Mouse (Mus musculus) forebrain, embryonic 10.5 days (tissue): ENCODE data around the gene Pigg. TPM values are rescaled to one million over a fixed set of nuclear protein-coding genes. Genes with fewer than 3 reads are reported as not detected.

Experiments used
- DNase-seq: peaks from one replicate; pipeline ENCODE4 v3.0.0-alpha.2; 2017; ENCODE audit warnings: low spot score; ENCODE audit errors: extremely low spot score
- H3K27ac ChIP-seq: fragments of 300-500 bp; sonication (generic); 2 replicates; pipeline ENCODE4 v1.5.1; 2016; ENCODE audit warnings: mild to moderate bottlenecking
- H3K27me3 ChIP-seq: fragments of 300-500 bp; sonication (generic); 2 replicates; pipeline ENCODE4 v1.6.1; 2016; ENCODE audit warnings: mild to moderate bottlenecking; ENCODE audit not compliant: poor library complexity, severe bottlenecking
- H3K36me3 ChIP-seq: fragments of 300-500 bp; sonication (generic); replicated peaks from 2 replicates; pipeline ENCODE4 v1.6.1; 2016; ENCODE audit warnings: mild to moderate bottlenecking, moderate library complexity
- H3K4me1 ChIP-seq: fragments of 300-500 bp; sonication (generic); 2 replicates; pipeline ENCODE4 v1.6.1; 2016
- H3K4me3 ChIP-seq: fragments of 300-500 bp; sonication (generic); 2 replicates; pipeline ENCODE4 v1.5.1; 2016; ENCODE audit warnings: mild to moderate bottlenecking, moderate library complexity
- H3K9me3 ChIP-seq: fragments of 300-500 bp; sonication (generic); 2 replicates; pipeline ENCODE4 v1.6.1; 2016; ENCODE audit warnings: mild to moderate bottlenecking, moderate library complexity
- WGBS: fragments of 180-500 bp; shearing (Covaris S2); methylation state at CpG from one replicate; pipeline ENCODE4 v1.1.7; 2016; 5-methylcytosine and 5-hydroxymethylcytosine counted together
- polyA plus RNA-seq: library from polyadenylated mRNA; unstranded; fragments of >200 nt; fragmentation: Nextera tagmentation; extraction: Ambion mirVana; gene quantifications from 2 replicates; pipeline ENCODE4 v1.2.1, GENCODE M21; 2016

The Pigg gene
- polyA plus RNA-seq, 1 experiment from 2014 or later = 7.9 TPM

DNA sequence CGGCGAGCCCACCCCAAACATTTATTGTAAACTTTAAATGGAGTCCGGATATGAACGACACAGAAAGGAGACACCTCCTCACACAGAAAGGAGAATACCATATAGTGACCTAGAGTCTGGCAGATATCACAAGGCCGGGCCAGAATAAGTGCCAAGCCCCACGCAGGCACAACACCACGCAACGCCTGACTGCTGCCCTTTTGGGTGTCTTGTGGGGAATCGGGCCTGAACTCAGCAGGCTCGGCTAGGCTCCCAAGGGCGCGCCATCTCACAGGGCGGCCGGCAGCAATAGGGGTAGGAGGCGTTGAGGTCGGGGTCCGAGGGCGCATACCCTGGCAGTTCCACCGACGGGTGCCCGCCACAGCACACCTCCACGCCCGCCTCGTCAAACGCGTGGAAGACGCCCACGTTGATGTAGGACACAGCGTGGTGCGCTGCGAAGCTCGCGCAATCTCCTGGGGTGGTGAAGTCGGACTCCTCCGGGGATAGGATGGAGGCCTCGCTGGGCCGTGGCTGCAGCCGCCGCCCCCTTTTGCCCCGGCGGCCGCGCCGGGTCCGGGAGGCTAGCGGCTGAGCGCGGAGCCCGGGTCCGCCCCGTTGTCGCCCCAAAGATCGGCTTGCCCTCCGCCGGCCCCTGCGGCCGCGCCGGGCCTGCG, 54.0 kb downstream of the Pigg start:
- Histone ChIP-seq H3K27ac (no peak overlapping the region), H3K4me3 (peak overlapping the region; percentile 62), H3K4me1 (peaks cover 32% of the 10 kb centered on the region), H3K27me3 (peaks cover 92% of the 10 kb centered on the region), H3K36me3 (no peaks in the 10 kb centered on the region), H3K9me3 (no peaks in the 10 kb centered on the region)
- DNase-seq = peak; percentile 48
- WGBS = 2% methylated on average over 53 of the region's 60 CpGs

DNA sequence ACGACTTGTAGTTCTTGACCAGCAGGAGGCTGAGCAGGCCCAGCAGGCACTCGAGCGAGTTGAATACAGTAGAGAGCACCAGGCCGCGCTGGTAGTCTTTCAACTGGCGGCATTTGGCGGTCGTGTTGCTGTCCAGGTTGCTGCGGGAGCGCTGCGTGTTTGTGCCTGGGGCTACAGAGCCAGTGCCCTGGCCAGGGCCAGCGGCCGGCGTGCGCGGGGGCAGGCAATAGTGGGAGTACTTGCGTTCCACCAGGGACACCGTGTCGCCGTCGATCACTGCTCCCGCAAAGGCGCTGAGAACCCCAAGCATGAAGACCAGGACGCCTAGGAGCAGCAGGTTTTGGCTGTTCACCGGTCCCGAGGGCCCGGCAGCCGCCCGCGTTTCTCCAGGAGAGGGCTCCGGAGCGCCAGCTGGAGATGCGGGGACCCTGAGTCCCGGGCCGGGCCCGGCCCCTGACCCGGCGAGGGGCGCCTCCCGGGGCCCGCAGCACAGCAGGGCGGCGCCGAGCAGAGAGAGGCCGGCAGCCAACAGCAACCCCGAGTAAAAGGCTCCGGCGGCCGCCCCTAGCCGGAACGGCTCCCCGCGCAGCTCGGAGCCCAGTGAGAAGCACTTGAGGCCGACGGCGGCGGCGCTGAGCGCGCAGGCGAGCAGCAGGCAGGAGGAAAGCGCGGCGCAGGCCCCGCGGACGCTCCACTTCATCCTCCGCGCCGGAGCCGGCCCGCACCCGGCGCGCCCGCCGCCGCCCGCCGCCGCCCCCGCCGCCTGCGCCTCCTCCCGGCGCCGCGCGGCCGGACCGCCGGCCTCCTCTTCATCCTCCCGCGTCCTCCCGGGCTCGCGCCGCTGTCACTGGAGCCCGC, 54.8 kb downstream of the Pigg start:
- peak overlapping the region; percentile 48; the same call in 1 of the 2 replicates for H3K27ac ChIP-seq
- peaks cover 32% of the 10 kb centered on the region for H3K4me1 ChIP-seq
- no peaks in the 10 kb centered on the region for H3K36me3 ChIP-seq
- no peaks in the 10 kb centered on the region for H3K9me3 ChIP-seq
- under 1% methylated on average over 99 of the region's 100 CpGs for WGBS
- peak overlapping the region; percentile 62 for H3K4me3 ChIP-seq
- H3K27me3 ChIP-seq = peaks cover 100% of the 10 kb centered on the region
- peak; percentile 56 for DNase-seq

- Histone ChIP-seq H3K9me3 (no peaks in the 10 kb centered on the region), H3K27me3 (peaks cover 100% of the 10 kb centered on the region), H3K4me3 (peak within 1 kb of the TSS; percentile 62), H3K27ac (peak within 1 kb of the TSS; percentile 48; the same call in 1 of the 2 replicates), H3K4me1 (peaks cover 32% of the 10 kb centered on the region), H3K36me3 (no peaks in the 10 kb centered on the region)
- peak; percentile 34 for DNase-seq
- 3% methylated on average over 35 of the region's 36 CpGs for WGBS
Observed at GRCm38 (mm10) chr5:108367871-108368332, 55.5 kb downstream of the Pigg start, which contains the start of gene Gm42517. Gene Gm42517 (minus strand): TSS chr5:108367922.

DNA sequence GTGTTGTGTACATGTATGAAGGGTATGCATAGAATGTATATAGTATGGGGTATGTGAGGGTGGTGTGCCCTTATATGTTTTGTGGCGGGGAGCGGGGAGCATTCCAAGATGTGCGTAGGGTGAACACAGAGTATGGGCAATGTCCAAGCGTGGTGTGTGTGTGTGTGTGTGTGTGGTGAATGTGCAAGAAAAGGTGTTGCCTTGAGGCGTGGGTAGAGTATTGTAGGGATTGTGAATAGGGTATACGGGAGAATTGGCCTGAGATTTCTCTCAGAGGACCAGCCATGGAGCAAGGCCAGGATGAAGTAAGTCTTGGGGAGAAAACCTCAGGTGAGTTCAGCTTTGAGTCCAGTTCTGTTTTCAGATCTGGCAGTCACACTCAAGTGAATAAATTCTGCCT, 56.0 kb downstream of the Pigg start:
- H3K4me3 ChIP-seq = peak overlapping the region; percentile 62
- no peaks in the 10 kb centered on the region for H3K9me3 ChIP-seq
- WGBS = 4% methylated on average over 6 of the region's 6 CpGs
- no peak overlapping the region for H3K27ac ChIP-seq
- no peaks in the 10 kb centered on the region for H3K36me3 ChIP-seq
- no peak for DNase-seq
- H3K4me1 ChIP-seq = peaks cover 32% of the 10 kb centered on the region
- H3K27me3 ChIP-seq = peaks cover 100% of the 10 kb centered on the region

GRCm38 (mm10) chr5:108368851-108369621, 56.6 kb downstream of the Pigg start:
- Histone ChIP-seq H3K9me3 (no peaks in the 10 kb centered on the region), H3K4me1 (peaks cover 32% of the 10 kb centered on the region), H3K36me3 (no peaks in the 10 kb centered on the region), H3K4me3 (peak overlapping the region; percentile 62), H3K27me3 (peaks cover 94% of the 10 kb centered on the region), H3K27ac (no peak overlapping the region)
- WGBS = 1% methylated on average over 49 of the region's 49 CpGs
- peak; percentile 37 for DNase-seq

DNA sequence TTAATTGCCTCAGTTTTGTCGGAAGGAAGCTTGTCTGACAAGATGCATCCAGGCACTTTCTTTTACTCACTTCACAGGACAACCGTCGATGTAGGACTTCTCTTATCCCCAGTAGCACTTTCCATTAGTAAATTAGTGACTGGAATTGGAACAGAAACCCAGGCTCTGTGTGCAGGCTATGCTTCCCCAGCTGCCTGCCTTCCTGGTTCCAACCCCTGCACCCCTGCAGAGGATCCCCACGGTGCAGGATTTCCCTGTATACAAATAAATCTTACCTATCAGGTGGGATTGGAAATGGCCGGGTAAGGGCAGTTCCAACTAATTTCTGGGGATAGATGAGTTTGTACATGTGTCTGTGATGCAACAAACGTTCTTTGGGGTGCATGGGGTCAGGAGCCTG, 57.6 kb downstream of the Pigg start:
- no peaks in the 10 kb centered on the region for H3K9me3 ChIP-seq
- WGBS = under 1% methylated on average over 6 of the region's 6 CpGs
- DNase-seq = no peak
- H3K27me3 ChIP-seq = peaks cover 85% of the 10 kb centered on the region
- H3K27ac ChIP-seq = no peak overlapping the region
- H3K36me3 ChIP-seq = no peaks in the 10 kb centered on the region
- peaks cover 32% of the 10 kb centered on the region for H3K4me1 ChIP-seq
- no peak overlapping the region for H3K4me3 ChIP-seq

DNA sequence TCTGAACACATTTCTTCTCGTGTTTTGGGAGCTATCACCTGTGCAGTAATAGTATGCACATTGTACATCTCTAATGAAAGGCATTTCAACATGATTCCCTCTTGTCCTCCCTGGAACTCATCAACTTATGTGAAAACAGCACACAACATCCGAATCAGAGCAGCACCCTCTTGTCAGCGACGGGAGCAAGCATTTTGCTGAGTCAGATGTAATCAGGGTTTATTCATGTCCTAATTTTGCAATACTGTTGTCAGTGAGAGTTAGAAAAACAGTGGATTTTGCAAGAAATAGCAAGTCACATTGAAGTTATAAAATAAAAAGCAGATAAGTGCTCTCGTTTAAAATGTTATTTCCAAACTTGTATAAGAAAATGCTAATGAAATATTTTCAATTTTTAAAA, 61.7 kb downstream of the Pigg start:
- H3K36me3 ChIP-seq = no peaks in the 10 kb centered on the region
- H3K27me3 ChIP-seq = peaks cover 44% of the 10 kb centered on the region
- H3K4me3 ChIP-seq = no peak overlapping the region
- H3K4me1 ChIP-seq = peaks cover 4% of the 10 kb centered on the region
- no peak for DNase-seq
- no peak overlapping the region for H3K27ac ChIP-seq
- H3K9me3 ChIP-seq = no peaks in the 10 kb centered on the region
- 78% methylated on average over 5 of the region's 5 CpGs for WGBS

- WGBS = 71% methylated on average over 1 of the region's 1 CpGs
- H3K4me1 ChIP-seq = no peaks in the 10 kb centered on the region
Observed at GRCm38 (mm10) chr5:108376059-108376458, 63.6 kb downstream of the Pigg start.

DNA sequence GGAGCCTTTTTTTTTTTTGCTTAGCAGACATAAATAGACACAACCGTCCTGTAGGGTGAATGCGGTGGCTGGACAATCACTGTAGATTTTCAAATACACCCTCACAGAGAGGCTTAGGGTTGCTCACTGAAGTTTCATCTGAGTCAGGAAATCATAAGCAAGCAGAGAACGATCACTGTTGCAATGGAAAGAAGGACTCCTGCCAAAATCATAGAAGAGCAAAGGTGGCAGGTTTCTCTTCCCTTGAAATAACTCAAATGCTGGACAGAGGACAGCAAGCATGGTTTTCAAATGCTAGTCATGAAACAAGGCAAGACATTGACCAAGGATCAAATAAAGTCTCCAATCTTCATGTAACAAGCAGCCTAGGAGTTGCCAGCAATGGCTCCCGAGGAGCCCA, 65.9 kb downstream of the Pigg start:
- Histone ChIP-seq H3K9me3 (no peaks in the 10 kb centered on the region), H3K4me1 (no peaks in the 10 kb centered on the region), H3K4me3 (no peak overlapping the region), H3K27me3 (peaks cover 1% of the 10 kb centered on the region; the same call in 1 of the 2 replicates), H3K36me3 (no peaks in the 10 kb centered on the region), H3K27ac (no peak overlapping the region)
- WGBS = 88% methylated on average over 4 of the region's 4 CpGs
- no peak for DNase-seq

More at GRCm38 (mm10) chr5:108376059-108376458, 63.6 kb downstream of the Pigg start:
- no peak for DNase-seq
- H3K9me3 ChIP-seq = no peaks in the 10 kb centered on the region
- no peak overlapping the region for H3K27ac ChIP-seq
- H3K27me3 ChIP-seq = peaks cover 24% of the 10 kb centered on the region
- H3K36me3 ChIP-seq = no peaks in the 10 kb centered on the region
- H3K4me3 ChIP-seq = no peak overlapping the region

- WGBS = 97% methylated on average over 2 of the region's 2 CpGs
- no peaks in the 10 kb centered on the region for H3K36me3 ChIP-seq
- no peaks in the 10 kb centered on the region for H3K27me3 ChIP-seq
- no peaks in the 10 kb centered on the region for H3K9me3 ChIP-seq
- no peaks in the 10 kb centered on the region for H3K4me1 ChIP-seq
- no peak overlapping the region for H3K27ac ChIP-seq
- H3K4me3 ChIP-seq = no peak overlapping the region
- no peak for DNase-seq
Observed at GRCm38 (mm10) chr5:108385632-108386031, 73.2 kb downstream of the Pigg start.

DNA sequence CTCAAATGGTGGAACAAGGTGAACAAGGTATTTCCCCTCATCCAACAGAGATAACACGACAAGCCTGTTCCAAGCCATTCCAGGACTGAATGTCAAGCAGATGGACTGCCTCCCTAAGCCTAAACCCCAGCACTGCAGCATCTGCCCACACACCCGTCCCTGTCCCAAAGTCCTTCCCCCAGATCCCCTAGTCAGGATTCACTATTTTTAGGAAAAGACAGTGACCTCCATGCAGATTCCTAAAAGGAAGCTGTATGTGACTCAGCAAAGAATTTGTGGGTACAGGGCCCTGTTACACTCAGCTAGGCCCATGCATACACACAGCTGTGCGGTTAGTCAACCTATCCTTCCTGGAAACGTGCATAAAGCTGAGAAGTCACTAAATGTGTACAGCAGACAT, 74.0 kb downstream of the Pigg start:
- Histone ChIP-seq H3K27ac (no peak overlapping the region), H3K9me3 (no peaks in the 10 kb centered on the region), H3K4me1 (no peaks in the 10 kb centered on the region), H3K4me3 (no peak overlapping the region), H3K36me3 (no peaks in the 10 kb centered on the region), H3K27me3 (no peaks in the 10 kb centered on the region)
- DNase-seq = no peak
- WGBS = 80% methylated on average over 4 of the region's 4 CpGs

GRCm38 (mm10) chr5:108388201-108388600, 75.8 kb downstream of the Pigg start, which contains the start of gene Pde6b:
Gene Pde6b (plus strand): TSS chr5:108388391.
- DNase-seq = no peak
- Histone ChIP-seq H3K27ac (no peak within 1 kb of the TSS), H3K36me3 (no peaks in the 10 kb centered on the region), H3K4me3 (no peak within 1 kb of the TSS), H3K27me3 (no peaks in the 10 kb centered on the region), H3K4me1 (no peaks in the 10 kb centered on the region), H3K9me3 (no peaks in the 10 kb centered on the region)
- WGBS = 82% methylated on average over 7 of the region's 7 CpGs
